ENCODE assay signal across 11 mouse cellular contexts in genomic region chr1:127242151-127242887, GRCm38 (mm10). TPM values are rescaled to one million over a fixed set of nuclear protein-coding genes. Genes with fewer than 3 reads are reported as not detected.
DNase-seq lines count a peak whose midpoint lies in the region; ATAC-seq and TF ChIP-seq lines count a peak whose summit lies in the region.
"Had no signal": no experiment of that assay in that cellular context is flagged by ENCODE, and none has a peak within 500 bp of the region (broad histone marks: within the 10 kb centered on the region; RNA-seq: fewer than 3 reads in every experiment).

No protein-coding gene starts in this region.

- no peaks in the 10 kb centered on the region; the same call in 1 of the 2 replicates for H3K4me1 ChIP-seq in kidney, adult 2 months (ENCODE audit: control insufficient read depth, insufficient read depth, low read length)
- H3K4me1 ChIP-seq in hindbrain, embryonic 13.5 days (replicated peaks) = peaks cover 26% of the 10 kb centered on the region

- no peaks in the 10 kb centered on the region for H3K27me3 ChIP-seq in kidney, adult 2 months (replicated peaks; ENCODE audit: control insufficient read depth, insufficient read depth, low read length)
- H3K27me3 ChIP-seq in hindbrain, embryonic 13.5 days = no peaks in the 10 kb centered on the region
- H3K27me3 ChIP-seq: lung, embryonic 15.5 days had no signal

- DNase-seq in kidney, adult 2 months = no peak
- DNase-seq in kidney, postnatal 25 days = no peak
- peak; percentile 85 for DNase-seq in CD4-positive, CD25-positive, alpha-beta regulatory T cell, adult 2 months (ENCODE audit: low read depth, low spot score)
- DNase-seq in adrenal gland, adult 2 months = no peak
- DNase-seq: right cerebral cortex, postnatal 14 days had no signal

- peak overlapping the region; percentile 8; the same call in 1 of the 2 replicates for H3K4me3 ChIP-seq in kidney, adult 2 months (ENCODE audit: insufficient read depth, low read depth, low read length)
- H3K4me3 ChIP-seq in macrophage (ENCODE audit: inconsistent target) = peak overlapping the region; percentile 8; the same call in 1 of the 2 replicates
- H3K4me3 ChIP-seq in hindbrain, embryonic 13.5 days = no peak overlapping the region
- H3K4me3 ChIP-seq: forebrain, embryonic 10.5 days; hindbrain, embryonic 10.5 days; lung, embryonic 15.5 days had no signal

- no peak for TF ChIP-seq POLR2A in kidney, adult 2 months (IDR thresholded peaks at IDR 0.05; ENCODE audit: low read depth, low read length)

- WGBS in kidney, adult 2 months = 72% methylated on average over 15 of the region's 15 CpGs
- WGBS in macrophage (ENCODE audit: missing documents) = 26% methylated on average over 15 of the region's 15 CpGs
- WGBS in hindbrain, embryonic 13.5 days = 89% methylated on average over 15 of the region's 15 CpGs

- H3K9me3 ChIP-seq in hindbrain, embryonic 13.5 days = no peaks in the 10 kb centered on the region
- H3K9me3 ChIP-seq: forebrain, embryonic 10.5 days; hindbrain, embryonic 10.5 days; lung, embryonic 15.5 days had no signal

- peak; percentile 74 for ATAC-seq in activated CD4-positive, CD25-positive, alpha-beta regulatory T cell, adult 4 months
- no peak for ATAC-seq in hindbrain, embryonic 13.5 days (ENCODE audit: low FRiP score)

- no peaks in the 10 kb centered on the region for H3K36me3 ChIP-seq in kidney, adult 2 months (ENCODE audit: control insufficient read depth, insufficient read depth, low read length)
- no peaks in the 10 kb centered on the region for H3K36me3 ChIP-seq in macrophage (ENCODE audit: inconsistent target)
- H3K36me3 ChIP-seq in hindbrain, embryonic 13.5 days = no peaks in the 10 kb centered on the region
- H3K36me3 ChIP-seq: forebrain, embryonic 10.5 days; hindbrain, embryonic 10.5 days; lung, embryonic 15.5 days had no signal

- no peak overlapping the region for H3K4me2 ChIP-seq in hindbrain, embryonic 13.5 days
- H3K4me2 ChIP-seq: lung, embryonic 15.5 days had no signal

- no peak for TF ChIP-seq CTCF in kidney, adult 2 months (conservative IDR thresholded peaks at IDR 0.05; ENCODE audit: insufficient read depth, insufficient read length, low read depth, low read length)

- no peak overlapping the region for H3K9ac ChIP-seq in hindbrain, embryonic 13.5 days
- H3K9ac ChIP-seq: lung, embryonic 15.5 days had no signal

- H3K27ac ChIP-seq in kidney, adult 2 months (ENCODE audit: insufficient read depth, low read depth, low read length) = no peak overlapping the region
- H3K27ac ChIP-seq in macrophage = peak overlapping the region; percentile 93
- no peak overlapping the region for H3K27ac ChIP-seq in hindbrain, embryonic 13.5 days
- H3K27ac ChIP-seq: forebrain, embryonic 10.5 days; hindbrain, embryonic 10.5 days; lung, embryonic 15.5 days had no signal

- peaks cover 92% of the 10 kb centered on the region for H3K79me2 ChIP-seq in macrophage (ENCODE audit: inconsistent target)

RNA-seq across cellular contexts. Expression of gene Mgat5, which starts 37.5 kb away (rescaled TPM):
- polyA plus RNA-seq in kidney, adult 2 months (2012; rRNA removed) = 12.0 and 13.1 TPM in 2 replicates
- 10 to 100 TPM; 13.8 to 15.5 TPM for polyA plus RNA-seq in activated CD4-positive, CD25-positive, alpha-beta regulatory T cell, adult 4 months (2017; shearing (Covaris generic))
- total RNA-seq in macrophage (2018; cell fraction: chromatin; rRNA removed) = 100 to 1,000 TPM in 18 of 26 experiments, 10 to 100 TPM in 8; 20.4 to 211 (median 116) TPM
- 10 to 100 TPM; 23.6 to 59.8 (median 37.0) TPM for total RNA-seq in macrophage (2018; cell fraction: cytosol; rRNA removed)
- total RNA-seq in macrophage (2018; cell fraction: nucleus; rRNA removed) = 100 to 1,000 TPM in 3 of 26 experiments, 10 to 100 TPM in 23; 30.1 to 157 (median 70.9) TPM
- 23.8 to 56.9 TPM (median 29.7 TPM) in 3 replicates for polyA plus RNA-seq in macrophage (2018)
- total RNA-seq in adrenal gland, adult 2 months (2021) = 10 to 100 TPM; 11.2 to 14.0 TPM
- 2.8 and 3.3 TPM in 2 replicates for polyA plus RNA-seq in adrenal gland, adult 2 months (2012; rRNA removed)
- polyA plus RNA-seq in hindbrain, embryonic 13.5 days (2015; fragmentation: Nextera tagmentation; extraction: Ambion mirVana) = 14.0 and 14.3 TPM in 2 replicates
